Mouse (Mus musculus) Patski (cell line): Measurements from ENCODE around the gene Hook2. TPM values are rescaled to one million over a fixed set of nuclear protein-coding genes. Genes with fewer than 3 reads are reported as not detected.

Experiments used
- ATAC-seq: fragments of 100-300 bp; one replicate; pipeline ENCODE4 v1.8.0; 2021
- CTCF ChIA-PET: fragments of 350-600 bp; sonication (Branson Sonifier 250); formaldehyde crosslinking; loops from one replicate; lab custom pipeline; 2022; ENCODE audit warnings: inconsistent platforms; lab: Charles Lee
- POLR2A ChIA-PET: fragments of 350-600 bp; sonication (Branson Sonifier 250); formaldehyde crosslinking; loops from one replicate; lab custom pipeline; 2022; ENCODE audit warnings: antibody characterized with exemption, inconsistent platforms; lab: Charles Lee
- DNase-seq: peaks from one replicate; pipeline ENCODE4 v3.0.0-alpha.2; 2011; ENCODE audit warnings: low read depth, low spot score
- H3K27me3 ChIP-seq: fragments of 371-371 bp; one replicate; pipeline ENCODE4 v1.5.1; 2021
- CTCF ChIP-seq: fragments of 100-300 bp; IDR thresholded peaks from one replicate; pipeline ENCODE4 v1.5.1; 2021
- in situ Hi-C: fragments of 300-500 bp; cut with MboI; formaldehyde crosslinking; loops from 3 replicates; pipeline ENCODE4 v1.11.1; 2018; ENCODE audit warnings: low pct_unique_long_range_greater_than_20kb, mixed read lengths
- polyA plus RNA-seq: library from polyadenylated mRNA; unstranded; gene quantifications from one replicate; pipeline ENCODE4 v1.2.3, GENCODE M21; 2021

Hook2 gene
- polyA plus RNA-seq, 1 experiment from 2014 or later = 33.0 TPM

DNA sequence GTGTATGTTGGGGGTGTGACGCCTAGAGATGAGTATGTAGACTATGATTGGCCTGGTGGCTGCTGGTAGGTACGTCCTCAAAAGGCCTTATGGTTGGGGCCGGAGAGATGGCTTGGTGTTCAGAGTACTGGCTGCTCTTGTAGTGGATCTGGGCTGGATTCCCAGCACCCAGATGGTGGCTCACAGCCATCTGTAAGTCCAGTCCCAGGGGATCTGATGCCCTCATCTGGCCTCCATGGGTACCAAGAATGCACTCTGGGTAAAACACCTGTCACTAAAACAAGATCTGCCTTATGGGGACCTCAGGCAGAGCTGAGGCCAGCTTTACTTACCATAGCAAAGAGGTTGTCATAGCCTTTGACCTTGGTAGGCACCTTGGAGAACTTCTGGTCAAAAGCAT is 33.4 kb downstream of the Hook2 start:
- no peak for TF ChIP-seq CTCF
- DNase-seq (no peak), ATAC-seq (no peak)
- ChIA-PET POLR2A (interaction anchor here (1.4 kb wide), 1 partner anchor 8 kb away, joined by 3 read pairs; no protein-coding TSS in a partner anchor), CTCF (no interaction called here)
- H3K27me3 ChIP-seq = no peaks in the 10 kb centered on the region
- in situ Hi-C loops = no loop called here

DNA sequence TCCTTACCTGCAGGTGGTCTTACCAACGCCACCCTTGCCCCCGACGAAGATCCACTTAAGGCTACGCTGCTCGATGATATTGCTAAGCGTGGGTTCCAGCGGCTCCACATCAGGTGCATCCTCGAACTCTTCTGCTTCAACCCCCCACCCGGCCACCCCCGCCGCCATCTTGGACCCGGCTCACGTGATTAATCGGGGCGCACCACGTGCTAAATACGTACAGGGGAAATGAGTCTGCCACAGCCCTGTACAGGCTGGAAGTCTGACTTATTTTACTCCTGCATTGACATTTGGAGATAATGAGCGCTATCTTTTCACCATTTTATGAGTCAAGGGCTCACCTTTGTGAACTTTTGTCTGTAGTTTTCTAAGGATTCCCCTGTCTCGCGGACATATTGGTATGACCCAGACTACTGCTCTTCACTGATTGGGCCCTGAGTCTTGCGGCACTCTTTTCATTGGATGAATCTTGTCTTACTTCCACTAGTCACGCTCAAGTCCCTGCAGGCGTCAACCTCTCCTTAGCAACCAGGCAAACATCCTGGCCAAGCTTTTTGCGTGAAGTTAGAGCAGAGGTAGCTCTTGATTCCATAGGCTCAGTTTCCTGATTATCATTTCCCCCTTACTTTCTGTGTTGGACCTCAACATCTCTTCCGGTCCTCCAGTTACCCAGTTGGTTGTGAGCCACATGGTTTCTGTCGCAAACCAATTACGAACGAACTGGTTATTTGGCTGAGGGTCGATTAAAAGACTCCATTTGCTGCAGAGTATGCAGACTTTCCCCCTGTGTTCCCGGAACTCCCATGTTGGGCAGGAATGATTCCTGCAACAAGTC is 34.9 kb downstream of the Hook2 start, which contains the start of gene Asna1:
Asna1 (minus strand) TSS at position 184 of the 835 bp plus-strand sequence.
- DNase-seq = peak; percentile 80
- H3K27me3 ChIP-seq = no peaks in the 10 kb centered on the region
- in situ Hi-C loops = no loop called here
- POLR2A ChIA-PET = interaction anchor here (1.4 to 1.9 kb wide), 3 partner anchors 8 to 49 kb away, joined by 3 to 9 read pairs (median 7); no protein-coding TSS in a partner anchor
- CTCF ChIA-PET = interaction anchor here (0.9 to 2.0 kb wide), 3 partner anchors 11 to 46 kb away, joined by 4 to 8 read pairs (median 5); partner anchors contain the start of genes Dhps and Tnpo2
- ATAC-seq = peak; percentile 73
- TF ChIP-seq CTCF = no peak

DNA sequence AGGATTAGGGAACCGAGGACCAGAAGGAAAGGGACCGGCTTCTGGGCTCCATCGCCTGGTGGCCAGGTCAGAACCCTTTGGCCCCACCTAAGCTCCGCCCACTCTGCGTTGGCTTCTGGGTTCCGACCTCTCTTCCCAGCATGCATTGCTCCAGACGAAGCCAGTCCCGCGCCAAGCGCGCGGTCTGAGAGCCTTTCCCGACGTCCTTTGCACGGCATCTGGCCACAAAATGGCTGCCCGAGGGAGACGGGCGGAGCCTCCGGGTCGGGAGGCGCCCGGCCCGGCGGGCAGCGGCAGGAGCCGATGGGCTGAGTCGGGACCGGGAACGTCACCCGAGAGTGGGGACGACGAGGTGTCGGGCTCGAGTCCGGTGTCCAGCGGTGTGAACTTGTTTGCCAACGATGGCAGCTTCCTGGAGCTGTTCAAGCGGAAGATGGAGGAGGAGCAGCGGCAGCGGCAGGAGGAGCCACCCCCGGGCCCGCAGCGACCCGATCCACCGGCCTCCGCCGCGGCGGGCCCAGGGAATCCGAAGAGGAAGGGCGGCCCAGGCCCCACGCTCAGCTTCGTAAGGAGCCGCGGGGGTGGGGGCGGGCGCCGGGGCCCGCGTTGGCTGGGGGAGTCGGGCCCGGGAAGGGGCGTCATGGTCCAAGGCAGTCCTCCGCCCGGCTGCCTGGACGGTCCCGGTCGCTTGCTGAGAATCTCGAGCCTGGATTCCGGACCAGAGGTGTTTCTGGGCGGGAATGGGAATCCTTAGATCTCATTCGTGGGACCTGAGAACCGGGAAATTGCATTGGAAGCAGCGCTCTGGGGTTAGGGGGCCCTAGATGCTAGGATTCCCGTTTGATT is 36.5 kb downstream of the Hook2 start, which contains the start of gene Trir:
Trir (plus strand) TSS at position 154 of the 846 bp plus-strand sequence.
- DNase-seq = peak; percentile 85
- ChIA-PET POLR2A (interaction anchor here (1.2 to 1.9 kb wide), 3 partner anchors 9 to 51 kb away, joined by 7 to 11 read pairs (median 9); partner anchors contain the start of gene Tnpo2), CTCF (interaction anchor here (1.5 to 2.0 kb wide), 2 partner anchors 10 to 14 kb away, joined by 4 to 8 read pairs; partner anchors contain the start of gene Tnpo2)
- ATAC-seq = peak; percentile 75
- no peak for TF ChIP-seq CTCF
- no peaks in the 10 kb centered on the region for H3K27me3 ChIP-seq
- in situ Hi-C loops = no loop called here

DNA sequence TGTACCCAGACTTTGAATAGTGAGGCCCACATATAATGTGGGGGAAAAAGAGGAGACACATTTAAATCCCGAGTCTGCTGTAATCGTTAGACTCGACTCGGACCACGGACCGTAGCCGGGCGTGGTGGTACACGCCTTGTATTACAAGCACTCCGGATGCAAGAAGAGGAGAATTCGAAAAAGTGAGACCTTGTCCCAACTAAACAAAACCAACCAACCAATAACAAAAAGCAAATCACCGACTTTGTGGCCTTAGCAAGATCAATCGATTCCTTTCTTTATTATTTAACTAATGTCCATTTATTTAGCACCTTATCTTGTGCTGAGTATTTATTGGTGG is 37.1 kb downstream of the Hook2 start:
- ChIA-PET POLR2A (interaction anchor here (1.9 kb wide), 1 partner anchor 51 kb away, joined by 7 read pairs; no protein-coding TSS in a partner anchor), CTCF (interaction anchor here (1.0 kb wide), 1 partner anchor 34 kb away, joined by 3 read pairs; no protein-coding TSS in a partner anchor)
- in situ Hi-C loops = no loop called here
- DNase-seq (no peak), ATAC-seq (no peak)
- no peak for TF ChIP-seq CTCF
- no peaks in the 10 kb centered on the region for H3K27me3 ChIP-seq

DNA sequence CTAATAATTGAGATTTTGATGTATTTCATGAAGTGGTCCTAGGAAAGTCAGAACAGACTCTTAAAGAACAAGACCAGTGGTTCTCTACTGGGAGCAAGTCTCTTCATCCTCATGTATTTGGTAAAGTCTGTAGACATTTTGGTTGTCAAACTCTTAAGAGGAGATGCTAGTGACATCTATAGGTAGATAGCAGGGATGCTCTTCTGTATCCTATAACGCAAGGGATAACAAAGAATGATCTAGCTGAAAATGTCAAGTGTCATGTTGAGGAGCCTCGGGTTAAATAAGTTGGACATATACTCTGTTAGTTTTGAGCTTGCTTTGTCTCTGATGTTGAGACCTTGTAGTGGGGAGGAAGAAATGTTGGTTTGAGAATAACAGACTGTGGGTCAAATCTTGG is 37.5 kb downstream of the Hook2 start:
- POLR2A ChIA-PET = no interaction called here
- in situ Hi-C loops = no loop called here
- TF ChIP-seq CTCF = no peak
- DNase-seq (no peak), ATAC-seq (no peak)
- CTCF ChIA-PET = interaction anchor here (1.0 kb wide), 2 partner anchors 33 to 53 kb away, joined by 3 read pairs; no protein-coding TSS in a partner anchor
- H3K27me3 ChIP-seq = no peaks in the 10 kb centered on the region

DNA sequence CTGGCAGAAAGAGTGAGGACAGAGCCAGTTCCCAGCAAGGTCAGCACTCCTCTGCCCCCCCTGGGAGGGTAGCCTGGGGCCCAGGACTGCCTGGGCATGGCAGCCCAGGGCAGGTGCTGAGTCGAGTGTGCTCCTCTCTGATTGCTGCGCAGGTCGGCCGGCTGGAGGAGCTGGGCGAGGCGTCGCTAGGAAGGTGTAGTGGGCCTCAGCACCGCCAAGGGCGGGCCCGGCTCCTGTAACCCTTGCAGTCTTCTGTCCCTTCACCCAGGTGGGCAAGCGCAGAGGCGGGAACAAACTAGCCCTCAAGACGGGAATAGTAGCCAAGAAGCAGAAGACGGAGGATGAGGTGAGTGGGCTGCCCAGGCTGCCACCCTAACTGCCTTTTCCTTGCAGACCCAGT is 38.9 kb downstream of the Hook2 start:
- POLR2A ChIA-PET = interaction anchor here (0.8 kb wide), 1 partner anchor 9 kb away, joined by 3 read pairs; no protein-coding TSS in a partner anchor
- ATAC-seq = no peak
- in situ Hi-C loops = no loop called here
- CTCF ChIA-PET = no interaction called here
- no peak for DNase-seq
- H3K27me3 ChIP-seq = no peaks in the 10 kb centered on the region
- no peak for TF ChIP-seq CTCF

DNA sequence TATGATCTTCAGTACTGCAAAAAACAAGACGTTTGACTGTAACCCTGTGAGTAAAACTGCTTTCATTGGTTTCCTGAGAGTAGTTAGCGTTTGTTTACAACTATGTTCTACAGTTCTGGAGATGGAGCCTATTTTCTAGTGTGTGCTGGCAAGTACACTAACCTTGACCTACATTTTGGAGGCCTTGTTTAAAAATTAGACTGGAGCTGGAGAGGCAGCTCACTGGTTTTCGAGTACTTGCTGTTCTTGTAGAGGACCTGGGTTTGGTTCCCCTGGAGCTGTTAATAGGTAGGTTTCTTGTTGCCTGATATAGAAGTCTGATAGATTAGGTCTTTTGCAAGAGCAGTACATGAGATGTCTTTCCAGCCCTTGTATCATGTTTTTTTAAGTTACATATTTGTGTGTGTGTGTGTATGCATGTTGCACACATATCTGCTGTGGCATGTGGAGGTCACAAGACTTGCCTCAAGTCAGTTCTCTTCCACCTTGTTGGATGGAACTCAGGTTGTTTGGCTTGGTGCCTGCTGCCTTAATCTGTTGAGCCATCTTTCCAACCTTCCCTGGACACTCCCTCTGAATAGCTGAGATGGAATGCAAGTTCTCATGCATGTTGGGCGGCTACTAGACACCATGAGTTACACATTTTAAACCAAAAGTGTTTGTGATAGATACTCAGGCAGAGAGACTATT is 42.4 kb downstream of the Hook2 start:
- POLR2A ChIA-PET = no interaction called here
- CTCF ChIA-PET = interaction anchor here (3.1 kb wide), 1 partner anchor 58 kb away, joined by 9 read pairs; no protein-coding TSS in a partner anchor

DNA sequence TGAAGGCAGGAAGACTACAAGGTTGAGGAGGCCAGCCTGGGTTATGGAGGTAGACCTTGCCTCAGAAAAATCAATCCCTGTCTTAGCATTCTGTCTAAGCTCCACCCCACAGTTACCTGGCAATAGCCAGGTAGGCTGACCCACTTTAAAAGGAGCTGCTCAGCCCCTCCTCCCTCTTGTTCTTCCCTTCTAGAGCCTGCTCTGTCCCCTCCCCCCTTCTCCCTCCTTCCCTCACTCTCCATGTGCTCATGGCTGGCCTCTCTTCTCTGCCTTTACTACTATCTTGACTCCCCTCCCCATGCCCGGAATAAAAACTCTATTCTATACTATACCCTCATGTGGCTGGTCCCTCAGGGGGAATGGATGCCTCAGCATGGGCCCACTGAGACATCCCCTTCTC is 43.5 kb downstream of the Hook2 start:
- DNase-seq (no peak), ATAC-seq (no peak)
- H3K27me3 ChIP-seq = no peaks in the 10 kb centered on the region
- ChIA-PET CTCF (no interaction called here), POLR2A (no interaction called here)
- no peak for TF ChIP-seq CTCF
- in situ Hi-C loops = no loop called here

More for the DNA sequence above, 42.4 kb downstream of the Hook2 start:
- ATAC-seq = no peak
- no peak for DNase-seq
- H3K27me3 ChIP-seq = no peaks in the 10 kb centered on the region
- TF ChIP-seq CTCF = no peak
- in situ Hi-C loops = no loop called here

DNA sequence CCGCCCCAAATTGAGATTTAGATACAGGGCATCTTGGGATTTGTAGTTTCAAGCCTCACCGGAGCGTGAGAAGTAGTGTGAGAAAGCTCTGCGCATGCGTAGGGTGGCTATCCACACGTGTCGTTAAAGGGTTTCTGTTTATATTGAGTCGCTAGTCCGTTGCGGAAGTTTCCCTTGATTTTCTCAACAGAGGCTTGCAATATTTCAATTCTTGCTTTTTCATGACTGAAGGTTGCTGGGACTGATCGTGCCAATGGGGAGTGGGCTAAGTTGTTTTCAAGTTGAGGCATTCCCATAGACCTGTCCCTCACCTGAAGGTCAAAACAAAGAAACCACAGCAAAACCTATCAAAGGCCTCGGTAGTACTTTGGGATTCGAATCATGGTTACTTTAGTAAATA is 44.4 kb downstream of the Hook2 start:
- ATAC-seq (no peak), DNase-seq (no peak)
- in situ Hi-C loops = no loop called here
- ChIA-PET CTCF (interaction anchor here (1.4 to 1.6 kb wide), 2 partner anchors 28 to 61 kb away, joined by 3 to 4 read pairs; no protein-coding TSS in a partner anchor), POLR2A (no interaction called here)
- H3K27me3 ChIP-seq = no peaks in the 10 kb centered on the region
- no peak for TF ChIP-seq CTCF
